Mouse (Mus musculus) erythroblast, embryonic 14.5 days (primary cell): Measurements from ENCODE around the gene Ap3b1. TPM values are rescaled to one million over a fixed set of nuclear protein-coding genes. Genes with fewer than 3 reads are reported as not detected.

Experiments used
- H3K27me3 ChIP-seq: 2 replicates; pipeline ENCODE4 v1.6.1; 2012; ENCODE audit warnings: inconsistent platforms; ENCODE audit not compliant: control insufficient read depth
- H3K36me3 ChIP-seq: 2 replicates; pipeline ENCODE4 v1.6.1; 2012; ENCODE audit warnings: mild to moderate bottlenecking, inconsistent platforms; ENCODE audit not compliant: control insufficient read depth
- H3K4me1 ChIP-seq: 2 replicates; pipeline ENCODE4 v1.6.1; 2012; ENCODE audit warnings: inconsistent platforms; ENCODE audit not compliant: control insufficient read depth
- H3K4me3 ChIP-seq: replicated peaks from 2 replicates; pipeline ENCODE3; 2012; ENCODE audit warnings: moderate library complexity, mild to moderate bottlenecking, inconsistent platforms
- H3K9me3 ChIP-seq: 2 replicates; pipeline ENCODE4 v1.6.1; 2012; ENCODE audit warnings: low read length, inconsistent platforms, mixed read lengths; ENCODE audit not compliant: control insufficient read depth
- GATA1 ChIP-seq: IDR thresholded peaks from 2 replicates; pipeline ENCODE4 v1.6.1; 2012; ENCODE audit warnings: low read length, inconsistent platforms, mixed read lengths
- TAL1 ChIP-seq: IDR thresholded peaks from 3 replicates; pipeline ENCODE4 v1.6.1; 2012; ENCODE audit warnings: low read length, inconsistent platforms, mixed read lengths
- polyA plus RNA-seq: library from polyadenylated mRNA; stranded (reverse); fragments of >175 nt; gene quantifications from 2 replicates; pipeline ENCODE4 v1.2.3, GENCODE M21; 2012

Gene Ap3b1
- polyA plus RNA-seq, 1 experiment = 0.87 TPM

DNA sequence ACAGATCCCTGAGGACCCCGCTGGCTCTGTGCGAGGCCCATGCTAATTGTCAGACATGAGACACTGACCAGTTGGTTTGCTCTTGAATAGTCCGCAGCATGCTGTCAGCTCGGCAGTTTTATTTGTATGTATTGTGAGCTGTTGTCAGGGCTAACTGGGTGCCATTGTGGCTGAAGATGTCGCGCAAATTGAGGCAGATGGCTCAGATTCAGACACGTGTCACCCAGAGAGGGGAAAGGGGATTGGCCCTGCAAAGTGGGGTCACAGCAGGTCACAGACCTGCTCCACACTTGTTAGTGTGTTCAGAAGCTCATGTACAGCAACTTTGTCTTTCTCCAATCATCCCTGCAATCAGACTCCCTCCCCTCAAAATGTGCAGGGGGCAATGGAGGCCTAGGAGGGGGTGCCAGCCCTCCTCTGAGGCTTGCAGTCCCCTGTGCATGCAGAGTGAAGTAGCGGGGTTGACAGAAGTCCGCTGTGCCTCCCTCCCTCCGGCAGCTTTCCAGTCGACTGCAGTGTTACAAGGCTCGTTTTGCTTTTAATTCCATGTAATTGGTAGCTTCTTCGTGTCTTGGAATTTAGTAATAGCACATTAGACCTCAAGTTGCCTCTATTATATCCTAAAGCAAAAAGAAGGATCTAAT lies 205.7 kb downstream of the Ap3b1 start:
- TF ChIP-seq TAL1 (no peak), GATA1 (no peak)
- Histone ChIP-seq H3K9me3 (no peaks in the 10 kb centered on the region), H3K4me1 (peaks cover 1% of the 10 kb centered on the region; the same call in 1 of the 2 replicates), H3K36me3 (peaks cover 14% of the 10 kb centered on the region), H3K27me3 (no peaks in the 10 kb centered on the region), H3K4me3 (no peak overlapping the region)

DNA sequence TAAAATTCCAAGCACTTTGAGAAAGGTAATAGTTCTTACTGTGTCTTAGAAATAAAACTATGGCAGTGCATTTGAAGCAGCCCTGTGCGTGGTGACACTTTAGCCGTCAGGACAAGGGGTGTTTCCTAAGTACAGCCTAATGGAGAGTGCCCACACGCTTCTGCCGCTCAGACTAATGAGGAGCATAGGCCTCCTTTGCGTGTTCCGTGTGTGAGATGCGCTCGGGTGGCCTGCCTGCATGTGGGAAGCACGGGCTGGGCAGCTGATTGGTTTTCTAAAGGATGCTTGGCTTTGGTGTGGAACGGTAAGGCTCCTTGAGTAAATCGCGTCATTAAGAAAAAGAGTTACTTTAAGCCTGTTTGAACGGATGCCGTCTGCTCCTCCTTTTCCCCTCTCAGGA lies 206.4 kb downstream of the Ap3b1 start:
- peaks cover 14% of the 10 kb centered on the region for H3K36me3 ChIP-seq
- no peaks in the 10 kb centered on the region for H3K27me3 ChIP-seq
- peaks cover 1% of the 10 kb centered on the region; the same call in 1 of the 2 replicates for H3K4me1 ChIP-seq
- TF ChIP-seq TAL1 (no peak), GATA1 (no peak)
- H3K9me3 ChIP-seq = no peaks in the 10 kb centered on the region
- no peak overlapping the region for H3K4me3 ChIP-seq

DNA sequence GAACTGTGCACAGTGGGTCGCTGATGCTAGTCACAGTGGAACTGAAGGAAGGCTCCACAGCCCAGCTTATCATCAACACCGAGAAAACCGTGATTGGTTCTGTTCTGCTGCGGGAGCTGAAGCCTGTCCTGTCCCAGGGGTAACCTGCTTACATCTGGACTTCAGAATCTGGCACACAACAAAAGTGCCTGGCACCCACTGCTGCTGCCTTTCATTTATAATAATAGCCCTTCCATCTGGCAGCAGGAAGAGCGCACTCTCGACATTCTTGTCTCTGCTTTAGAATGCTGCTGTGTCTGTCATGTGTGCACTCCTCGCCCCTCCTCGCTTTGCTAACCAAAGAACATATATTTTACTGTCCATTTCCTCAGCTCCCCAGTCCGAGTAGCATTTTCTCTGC lies 206.9 kb downstream of the Ap3b1 start:
- Histone ChIP-seq H3K4me3 (no peak overlapping the region), H3K4me1 (peaks cover 1% of the 10 kb centered on the region; the same call in 1 of the 2 replicates), H3K27me3 (no peaks in the 10 kb centered on the region), H3K36me3 (peaks cover 14% of the 10 kb centered on the region), H3K9me3 (no peaks in the 10 kb centered on the region)
- TF ChIP-seq GATA1 = no peak
- no peak for TF ChIP-seq TAL1

DNA sequence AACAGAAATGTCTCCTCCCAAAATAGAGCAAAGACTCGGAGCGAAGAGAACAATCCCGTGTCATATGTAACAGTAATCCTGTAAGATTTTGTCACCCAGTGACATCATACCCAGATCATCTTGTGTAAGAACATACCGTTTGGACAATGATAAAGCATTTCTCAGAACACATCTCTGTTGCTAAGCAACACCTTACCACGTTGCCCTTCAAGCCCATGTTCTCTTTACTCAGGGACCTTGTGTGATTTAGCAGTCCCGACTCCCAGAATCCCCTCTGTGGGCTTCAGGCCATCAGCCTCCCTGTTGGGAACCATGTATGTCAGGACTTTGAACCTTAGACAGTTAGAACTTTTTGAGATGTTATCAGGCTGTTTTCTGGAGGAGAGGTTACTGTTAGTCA lies 209.0 kb downstream of the Ap3b1 start:
- Histone ChIP-seq H3K4me3 (no peak overlapping the region), H3K9me3 (no peaks in the 10 kb centered on the region), H3K4me1 (peaks cover under 1% of the 10 kb centered on the region; the same call in 1 of the 2 replicates), H3K36me3 (peaks cover 14% of the 10 kb centered on the region), H3K27me3 (no peaks in the 10 kb centered on the region)
- no peak for TF ChIP-seq GATA1
- TF ChIP-seq TAL1 = no peak

DNA sequence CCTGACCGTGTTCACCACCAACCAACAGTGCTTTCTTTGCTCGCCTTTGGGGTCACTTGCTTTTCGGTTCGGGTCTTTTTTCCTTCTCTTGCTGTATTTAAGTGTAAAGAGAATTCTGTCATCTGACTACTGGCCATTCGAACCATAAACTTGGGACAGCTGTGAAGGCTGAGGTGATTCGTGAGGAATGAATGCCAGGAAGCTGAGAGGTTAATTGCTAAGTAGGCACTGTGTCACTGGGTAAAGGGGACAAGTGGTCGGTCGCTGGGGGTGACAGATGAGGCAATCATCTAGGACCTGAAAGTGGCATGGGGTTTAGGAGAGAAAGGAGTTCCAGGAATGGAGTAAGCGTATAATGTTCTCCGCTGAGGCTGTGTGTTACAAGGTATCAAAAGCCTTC lies 212.2 kb downstream of the Ap3b1 start:
- Histone ChIP-seq H3K4me3 (no peak overlapping the region), H3K36me3 (peaks cover 5% of the 10 kb centered on the region; the same call in 1 of the 2 replicates), H3K9me3 (no peaks in the 10 kb centered on the region), H3K4me1 (no peaks in the 10 kb centered on the region), H3K27me3 (no peaks in the 10 kb centered on the region)
- no peak for TF ChIP-seq TAL1
- no peak for TF ChIP-seq GATA1

DNA sequence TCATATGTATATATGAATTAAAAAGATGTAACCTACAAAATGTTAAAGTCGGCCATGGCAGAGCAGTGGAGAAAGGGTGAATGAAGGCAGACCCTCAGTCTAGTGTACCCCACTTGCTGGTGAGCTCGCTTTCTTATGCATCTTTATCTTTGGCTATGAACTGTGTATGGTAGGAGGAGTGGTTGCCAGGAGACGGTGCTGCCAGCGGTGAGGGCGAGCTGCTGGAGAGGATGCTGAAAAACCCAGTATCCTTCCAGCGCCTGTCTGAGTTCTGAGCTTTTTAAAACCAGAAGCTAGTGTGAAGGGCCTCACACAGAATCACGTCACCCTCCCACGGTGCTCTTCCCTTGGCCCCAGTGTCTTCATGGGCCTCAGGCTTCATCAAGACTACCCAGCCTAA lies 214.6 kb downstream of the Ap3b1 start:
- no peak overlapping the region for H3K4me3 ChIP-seq
- no peaks in the 10 kb centered on the region for H3K36me3 ChIP-seq
- H3K9me3 ChIP-seq = no peaks in the 10 kb centered on the region
- 0 out of 2 replicates have a peak, but pooled peaks cover 2% of the 10 kb centered on the region for H3K27me3 ChIP-seq
- no peak for TF ChIP-seq GATA1
- H3K4me1 ChIP-seq = no peaks in the 10 kb centered on the region

DNA sequence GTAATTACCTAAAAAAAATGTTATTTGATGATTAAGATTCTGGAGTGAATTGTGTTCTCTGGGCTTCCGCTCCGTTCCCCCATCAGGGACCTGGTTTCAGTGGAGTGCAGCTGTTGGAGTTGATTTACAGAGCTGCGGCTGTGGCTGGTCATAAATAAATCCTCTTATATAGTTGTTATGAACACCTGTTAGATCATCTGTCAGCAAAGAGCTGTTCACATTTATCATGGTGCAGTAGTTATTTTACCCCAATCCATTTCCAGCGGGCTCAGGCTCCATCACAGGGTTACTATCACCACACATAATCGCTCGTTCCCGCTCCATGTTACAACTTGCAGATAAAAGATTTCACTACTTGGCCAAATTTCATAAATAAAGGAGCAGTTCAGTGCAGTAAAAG lies 215.1 kb downstream of the Ap3b1 start:
- 0 out of 2 replicates have a peak, but pooled peaks cover 2% of the 10 kb centered on the region for H3K27me3 ChIP-seq
- no peaks in the 10 kb centered on the region for H3K9me3 ChIP-seq
- H3K4me1 ChIP-seq = no peaks in the 10 kb centered on the region
- H3K36me3 ChIP-seq = no peaks in the 10 kb centered on the region
- no peak overlapping the region for H3K4me3 ChIP-seq
- no peak for TF ChIP-seq TAL1
- no peak for TF ChIP-seq GATA1

DNA sequence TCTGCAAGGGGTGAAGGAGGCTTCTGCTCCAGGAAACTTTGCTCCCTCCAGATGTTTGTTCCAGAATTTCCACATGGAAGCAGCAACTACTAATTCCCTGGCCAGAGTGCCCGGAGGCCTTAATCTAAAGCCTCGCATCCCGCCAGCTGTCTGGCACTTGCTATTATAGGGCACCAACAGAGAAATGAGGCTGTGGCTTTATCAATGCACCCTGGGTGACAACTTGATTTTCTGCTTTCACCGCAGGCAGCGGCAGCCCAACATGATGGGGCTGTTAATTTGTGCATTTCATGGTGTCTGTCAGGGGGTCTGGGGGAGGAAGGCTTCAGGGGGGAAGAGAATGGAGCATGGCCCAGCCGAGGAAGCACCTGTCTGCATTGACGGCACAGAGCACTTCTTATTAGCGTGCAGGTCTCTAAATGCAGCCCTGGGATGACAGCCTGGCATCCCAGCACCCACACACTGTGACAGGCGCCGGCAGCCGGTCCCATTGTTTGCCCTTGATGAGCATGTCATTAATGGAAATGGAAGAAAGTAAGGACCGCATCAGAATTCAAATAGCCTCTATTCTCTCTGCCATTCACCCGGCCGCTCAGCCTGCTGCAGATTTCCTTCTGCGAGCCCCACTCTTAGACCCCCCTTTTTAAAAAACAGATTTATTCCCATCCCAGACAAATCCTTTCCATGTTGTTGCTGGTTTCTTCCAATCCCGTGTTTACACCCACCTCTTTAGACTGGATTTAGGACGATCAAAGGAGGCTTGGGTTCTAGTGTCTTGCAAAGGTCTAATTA lies 217.0 kb downstream of the Ap3b1 start:
- 0 out of 2 replicates have a peak, but pooled peaks cover 2% of the 10 kb centered on the region for H3K27me3 ChIP-seq
- H3K4me3 ChIP-seq = no peak overlapping the region
- no peaks in the 10 kb centered on the region for H3K4me1 ChIP-seq
- TF ChIP-seq GATA1 (no peak), TAL1 (no peak)
- no peaks in the 10 kb centered on the region for H3K36me3 ChIP-seq
- no peaks in the 10 kb centered on the region for H3K9me3 ChIP-seq

DNA sequence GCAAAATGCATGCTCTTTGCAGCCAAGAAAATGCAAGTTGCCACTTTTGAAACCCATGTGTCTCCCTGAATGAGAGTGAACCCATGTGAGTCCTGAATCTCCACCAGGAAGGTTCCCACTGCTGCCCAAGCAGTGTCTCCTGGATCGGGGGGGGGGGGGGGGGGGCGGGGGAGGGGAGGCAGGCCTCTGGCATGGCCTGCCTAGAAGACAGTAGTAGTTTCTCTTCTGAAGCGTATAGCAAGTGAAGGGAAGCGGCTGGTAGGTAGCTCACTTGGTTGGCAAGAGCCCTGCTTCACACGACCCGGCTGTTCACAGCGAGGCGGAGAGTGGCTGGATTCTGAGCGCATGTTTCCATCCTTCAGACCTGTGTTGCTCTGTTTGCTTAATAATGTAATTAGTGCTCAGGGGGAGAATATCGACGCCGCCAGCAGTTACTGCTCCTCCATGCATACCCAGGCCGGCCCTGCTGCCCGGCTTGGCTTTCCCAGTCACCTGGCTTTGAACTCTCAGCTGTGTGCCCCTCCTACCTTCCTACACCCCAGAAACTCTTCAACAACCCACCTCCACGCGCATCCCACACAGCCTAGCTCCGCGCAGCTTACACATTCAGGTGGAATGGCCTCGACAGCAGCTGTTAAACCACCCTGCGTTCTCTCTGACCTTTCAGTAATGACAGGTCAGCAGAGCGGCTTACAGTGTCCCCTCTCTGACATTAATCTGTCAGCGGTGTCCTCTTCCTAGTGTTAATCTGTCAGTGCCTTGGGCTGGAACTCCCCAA lies 217.8 kb downstream of the Ap3b1 start:
- no peaks in the 10 kb centered on the region for H3K4me1 ChIP-seq
- no peak overlapping the region for H3K4me3 ChIP-seq
- H3K36me3 ChIP-seq = no peaks in the 10 kb centered on the region
- 0 out of 2 replicates have a peak, but pooled peaks cover 2% of the 10 kb centered on the region for H3K27me3 ChIP-seq
- no peaks in the 10 kb centered on the region for H3K9me3 ChIP-seq
- TF ChIP-seq GATA1 = no peak
- TF ChIP-seq TAL1 = no peak
